Mouse (Mus musculus): Measurements from ENCODE around the gene Tulp4.

Gene Tulp4

GRCm38 (mm10) chr17:6125441-6125840 lies 19.2 kb downstream of the Tulp4 start:
- no peak for DNase-seq

GRCm38 (mm10) chr17:6128039-6128438 lies 21.8 kb downstream of the Tulp4 start:
- no peak for DNase-seq

GRCm38 (mm10) chr17:6129361-6129760 lies 23.1 kb downstream of the Tulp4 start:
- no peak for DNase-seq

DNA sequence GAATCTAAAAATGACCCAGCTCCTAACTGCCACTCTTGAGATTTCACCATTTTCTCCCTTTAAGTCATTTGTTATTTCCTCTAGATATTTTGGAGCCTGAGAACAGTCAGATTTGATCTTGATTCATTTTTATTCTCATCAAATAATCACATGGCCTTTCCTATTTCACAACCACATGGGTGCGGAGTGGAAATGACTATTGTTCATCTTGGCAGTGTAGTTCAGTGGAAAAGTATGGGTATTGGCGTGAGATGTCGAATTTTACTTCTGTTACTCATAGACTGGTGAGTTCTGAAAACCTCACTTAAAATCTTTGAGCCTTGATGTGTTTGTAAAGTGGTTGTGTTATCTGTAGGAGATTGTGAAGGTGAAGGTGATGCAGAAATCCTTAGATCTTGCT lies 24.8 kb downstream of the Tulp4 start:
- no peak for DNase-seq

DNA sequence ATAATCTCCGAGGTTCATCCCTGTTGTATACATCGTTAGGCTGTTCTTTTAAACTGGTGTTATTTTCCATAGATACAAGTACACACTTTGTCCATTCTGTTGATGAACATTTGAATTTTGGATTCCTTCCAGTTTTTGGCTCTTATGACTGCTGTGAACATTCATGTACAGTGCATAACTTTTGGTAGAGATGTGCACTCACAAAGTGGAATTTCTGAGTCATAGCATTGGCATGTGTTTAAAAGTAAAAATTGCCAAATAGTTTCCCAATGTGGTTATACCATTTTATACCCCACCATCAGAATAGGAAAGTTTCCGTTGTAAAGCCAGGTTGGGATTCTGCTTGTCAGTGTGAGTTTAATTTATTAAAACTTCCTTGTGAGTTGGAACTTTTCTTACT lies 34.6 kb downstream of the Tulp4 start:
- DNase-seq, result no peak

- no peak for DNase-seq
Measured at GRCm38 (mm10) chr17:6141344-6141743, 35.1 kb downstream of the Tulp4 start.

GRCm38 (mm10) chr17:6145244-6145643 lies 39.0 kb downstream of the Tulp4 start:
- DNase-seq, result no peak

DNA sequence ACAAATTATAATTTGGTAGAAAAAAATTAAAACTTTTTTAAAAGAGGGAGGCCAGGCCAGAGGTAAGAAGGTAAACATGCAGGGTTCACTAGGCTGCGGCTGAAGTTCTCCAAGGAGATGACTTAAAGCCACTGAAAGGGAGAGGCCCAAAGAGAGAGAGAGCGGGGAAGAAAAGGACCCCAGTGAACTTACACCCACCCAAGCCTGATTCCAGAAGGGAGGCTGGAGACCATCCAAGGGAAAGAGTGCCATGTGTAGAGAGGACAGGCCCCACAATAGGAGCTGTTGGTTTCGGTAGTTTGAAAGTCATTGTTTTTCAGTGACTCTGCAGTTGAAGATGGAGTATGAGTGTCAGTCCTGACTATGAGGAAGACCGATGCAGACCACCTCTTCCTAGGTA lies 46.7 kb downstream of the Tulp4 start:
- DNase-seq, result no peak

DNA sequence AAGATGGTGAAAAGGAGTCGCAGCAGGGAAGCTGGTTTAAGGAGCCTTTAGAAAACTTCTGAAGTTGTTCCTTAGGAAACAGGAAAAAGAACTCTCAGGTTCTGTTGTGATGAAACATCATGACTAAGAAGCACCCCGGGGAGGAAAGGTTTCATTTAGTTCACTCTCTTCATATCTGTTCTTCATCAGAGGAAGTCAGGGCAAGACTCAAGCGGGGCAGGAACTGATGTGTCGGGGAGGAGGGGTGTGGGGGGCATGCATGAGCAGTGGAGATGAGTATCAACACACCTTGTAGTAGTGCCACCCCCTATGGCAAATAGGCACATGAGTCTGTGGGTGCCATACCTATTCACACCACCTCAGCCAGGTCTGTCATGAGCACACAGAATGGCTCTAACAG lies 47.3 kb downstream of the Tulp4 start:
- DNase-seq, result no peak

GRCm38 (mm10) chr17:6154366-6154765 lies 48.1 kb downstream of the Tulp4 start:
- no peak for DNase-seq

DNA sequence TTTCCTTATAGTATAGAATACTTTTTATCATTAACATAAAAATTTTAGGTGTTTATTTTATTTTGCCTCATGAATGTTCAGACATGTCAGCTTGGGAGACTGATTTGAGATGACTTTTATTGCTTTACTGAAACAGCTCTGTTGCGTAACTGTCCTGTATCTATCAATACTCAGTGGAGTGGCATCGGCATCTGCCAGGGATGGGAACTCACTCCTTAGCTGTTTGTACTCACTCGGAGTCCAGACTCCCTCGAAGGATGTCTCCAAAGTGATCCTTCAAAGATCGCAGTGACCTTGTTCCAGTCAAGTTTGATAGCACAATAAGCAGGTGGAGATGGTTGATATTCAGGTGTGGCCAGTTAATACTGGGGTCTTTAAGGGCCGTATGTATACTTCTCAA lies 54.3 kb downstream of the Tulp4 start:
- DNase-seq, result no peak

DNA sequence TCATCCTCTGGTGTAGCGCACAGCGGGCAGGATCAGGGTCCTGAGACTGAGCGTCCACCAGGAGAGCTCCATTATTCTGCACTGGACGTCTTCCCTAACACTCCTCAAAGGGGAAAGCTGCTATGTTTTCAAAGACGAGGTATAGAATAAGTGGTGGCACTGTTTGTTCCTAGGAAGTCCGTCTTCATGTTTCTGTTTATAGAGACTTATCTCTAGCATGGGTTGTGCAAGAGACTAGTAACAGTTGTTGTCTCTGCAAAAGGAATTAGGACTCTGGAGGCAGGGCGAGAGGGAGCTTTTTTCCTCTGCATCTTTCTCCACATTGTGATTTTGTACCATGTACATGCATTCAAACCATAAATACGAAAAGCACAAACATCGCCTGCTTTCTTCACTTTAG lies 55.7 kb downstream of the Tulp4 start:
- no peak for DNase-seq

GRCm38 (mm10) chr17:6162761-6163160 lies 56.5 kb downstream of the Tulp4 start:
- no peak for DNase-seq

DNA sequence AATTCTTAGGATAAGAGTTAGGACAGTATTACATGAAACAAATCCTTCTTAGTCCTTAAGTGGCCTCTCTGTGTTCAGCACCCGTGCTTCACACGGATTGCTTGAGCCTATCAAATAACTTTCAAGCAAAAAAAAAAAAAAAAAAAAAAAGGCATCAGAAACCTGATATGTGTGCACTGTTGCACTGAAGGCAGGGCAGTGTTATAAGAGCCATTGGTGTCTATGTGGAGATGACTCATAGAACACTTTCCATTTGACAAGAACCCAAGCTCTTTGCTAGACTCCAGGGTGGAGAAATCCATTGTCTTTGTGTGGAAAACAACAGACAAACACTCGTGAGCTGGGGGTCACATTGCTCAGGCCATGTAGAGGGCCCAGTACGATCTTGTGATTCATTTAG lies 58.7 kb downstream of the Tulp4 start:
- no peak for DNase-seq

GRCm38 (mm10) chr17:6172440-6172839 lies 66.2 kb downstream of the Tulp4 start:
- peak in 1 of 2 experiments; percentile 10 for DNase-seq

DNA sequence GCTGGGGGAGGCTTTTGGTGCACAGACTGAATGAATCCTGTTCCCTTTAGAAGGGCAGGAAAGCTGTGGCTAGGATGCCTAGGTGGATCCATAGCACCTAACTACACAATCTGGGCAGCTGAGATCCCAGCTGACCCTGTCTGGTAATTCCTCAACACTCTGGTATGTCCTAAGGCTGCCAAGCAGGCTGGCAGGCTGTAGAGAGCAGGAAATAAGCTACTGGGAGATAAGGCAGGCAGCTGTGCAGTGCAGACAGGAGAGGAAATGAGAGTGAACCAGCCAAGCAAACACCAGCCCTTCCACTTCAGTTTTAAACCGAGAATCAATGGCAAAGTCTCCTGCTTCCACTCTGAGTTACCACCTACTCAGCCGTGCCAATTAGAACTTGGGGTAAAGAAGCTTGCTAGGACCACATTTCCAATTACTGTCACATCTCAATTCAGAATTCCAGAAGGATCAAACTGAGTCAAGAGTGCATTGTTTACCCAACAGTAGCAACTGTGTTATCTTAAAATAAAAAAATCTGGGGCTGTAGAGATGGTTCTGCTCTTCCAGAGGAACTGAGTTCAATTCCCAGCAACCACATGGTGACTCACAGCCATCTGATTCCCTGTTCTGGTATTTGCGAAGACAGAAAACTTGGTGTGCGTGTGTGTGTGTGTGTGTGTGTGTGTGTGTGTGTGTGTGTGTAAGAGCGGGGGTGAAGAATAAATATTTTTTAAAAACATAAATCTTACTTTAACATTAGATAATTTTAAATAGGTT lies 66.9 kb downstream of the Tulp4 start:
- peak; percentile 27 to 42 for DNase-seq

- DNase-seq, result peak in 1 of 2 experiments; percentile 29
Measured at GRCm38 (mm10) chr17:6174574-6174973, 68.3 kb downstream of the Tulp4 start.

GRCm38 (mm10) chr17:6178564-6179267 lies 72.5 kb downstream of the Tulp4 start:
- DNase-seq, result no peak

- DNase-seq, result no peak
Measured at GRCm38 (mm10) chr17:6179389-6179788, 73.2 kb downstream of the Tulp4 start.

DNA sequence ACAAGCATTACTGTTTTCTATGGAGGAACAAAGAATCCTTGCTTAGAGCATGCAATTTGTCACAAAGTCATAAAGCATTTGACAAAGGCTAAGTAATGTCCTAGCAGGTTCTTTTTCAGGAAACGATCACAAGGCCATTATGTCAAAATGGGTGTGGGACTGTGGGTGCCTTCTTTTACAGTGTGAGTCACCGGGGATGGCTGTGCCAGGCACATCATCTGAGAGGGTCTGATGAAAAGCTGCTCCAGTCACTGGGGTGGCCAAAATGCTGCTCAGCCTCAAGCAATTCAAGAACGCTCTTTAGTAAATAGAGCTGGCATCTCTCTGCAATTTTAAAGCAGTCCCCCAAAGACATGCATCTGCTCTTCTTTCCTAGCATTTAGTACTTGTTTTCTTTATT lies 74.2 kb downstream of the Tulp4 start:
- no peak for DNase-seq

- DNase-seq, result peak; percentile 32 to 51
Measured at GRCm38 (mm10) chr17:6182715-6183114, 76.5 kb downstream of the Tulp4 start.

GRCm38 (mm10) chr17:6186651-6187050 lies 80.4 kb downstream of the Tulp4 start:
- DNase-seq, result no peak

GRCm38 (mm10) chr17:6187183-6187582 lies 80.9 kb downstream of the Tulp4 start:
- no peak for DNase-seq

- DNase-seq, result no peak
Measured at GRCm38 (mm10) chr17:6189207-6189606, 83.0 kb downstream of the Tulp4 start.

DNA sequence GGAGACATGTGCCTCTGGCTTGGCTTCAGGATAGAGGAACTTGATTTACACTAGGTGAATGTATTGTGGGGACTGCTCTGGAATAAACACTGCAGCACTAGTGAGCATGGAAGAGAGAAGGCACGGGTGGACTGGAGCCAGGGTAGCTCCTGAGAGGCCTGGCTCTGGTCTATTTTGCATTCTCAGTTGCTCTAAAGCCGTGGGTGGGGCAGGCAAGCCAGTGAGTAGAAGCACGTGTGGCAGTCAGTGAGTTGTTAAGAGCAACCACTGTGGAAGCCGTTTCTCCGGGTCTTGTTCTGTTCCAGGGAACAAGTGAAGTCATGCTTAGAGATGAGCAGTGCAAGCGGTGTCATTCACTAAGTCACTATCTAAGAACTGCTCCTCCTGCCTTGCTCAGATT lies 86.0 kb downstream of the Tulp4 start:
- no peak for DNase-seq

Data from kidney, postnatal 4 days (tissue).